Mouse (Mus musculus) liver, postnatal 0 days (tissue): Measurements from ENCODE around the gene Surf1. TPM values are rescaled to one million over a fixed set of nuclear protein-coding genes. Genes with fewer than 3 reads are reported as not detected.

ENCODE experiments used
- ATAC-seq: fragments of 200-750 bp; cut with Nextera tagmentation; 2 replicates; pipeline ENCODE4 v1.8.0; 2017; ENCODE audit warnings: mild to moderate bottlenecking, moderate library complexity
- DNase-seq: peaks from one replicate; pipeline ENCODE4 v3.0.0-alpha.2; 2016
- H3K27ac ChIP-seq: fragments of 300-500 bp; sonication (generic); 2 replicates; pipeline ENCODE4 v1.5.1; 2014; ENCODE audit warnings: antibody characterized with exemption, moderate library complexity, mild to moderate bottlenecking, low read depth
- H3K27me3 ChIP-seq: fragments of 300-500 bp; sonication (generic); 2 replicates; pipeline ENCODE4 v1.6.1; 2014; ENCODE audit warnings: low read length, control low read depth, mixed read lengths; ENCODE audit not compliant: insufficient read depth
- H3K36me3 ChIP-seq: fragments of 300-500 bp; sonication (generic); replicated peaks from 2 replicates; pipeline ENCODE4 v1.6.1; 2014; ENCODE audit warnings: mild to moderate bottlenecking, control low read depth, low read length, moderate library complexity, mixed read lengths; ENCODE audit not compliant: insufficient read depth
- H3K4me1 ChIP-seq: fragments of 300-500 bp; sonication (generic); 2 replicates; pipeline ENCODE4 v1.6.1; 2014; ENCODE audit warnings: antibody characterized with exemption, mild to moderate bottlenecking, control low read depth; ENCODE audit not compliant: insufficient read depth
- H3K4me2 ChIP-seq: fragments of 300-500 bp; sonication (generic); 2 replicates; pipeline ENCODE4 v1.6.1; 2014; ENCODE audit warnings: low read depth, mild to moderate bottlenecking, low read length, moderate library complexity, mixed read lengths
- H3K4me3 ChIP-seq: fragments of 300-500 bp; sonication (generic); 2 replicates; pipeline ENCODE4 v1.5.1; 2014; ENCODE audit warnings: low read depth, low read length
- H3K9ac ChIP-seq: fragments of 300-500 bp; sonication (generic); replicated peaks from 2 replicates; pipeline ENCODE4 v1.6.1; 2014; ENCODE audit warnings: mild to moderate bottlenecking, moderate library complexity
- H3K9me3 ChIP-seq: fragments of 300-500 bp; sonication (generic); 2 replicates; pipeline ENCODE4 v1.6.1; 2016; ENCODE audit warnings: mild to moderate bottlenecking, control low read depth, low read length, mixed read lengths
- CTCF ChIP-seq: sonication (generic); IDR thresholded peaks from 2 replicates; pipeline ENCODE4 v1.5.1; 2016; ENCODE audit warnings: antibody characterized with exemption, low read depth
- EP300 ChIP-seq: IDR thresholded peaks from 2 replicates; pipeline ENCODE4 v1.6.1; 2016; ENCODE audit warnings: antibody characterized with exemption, low read depth, mild to moderate bottlenecking
- WGBS: fragments of 180-500 bp; shearing (Covaris S2); extraction: QIAGEN DNeasy Blood & Tissue Kit; methylation state at CpG from one replicate; pipeline ENCODE4 v1.1.7; 2014; ENCODE audit not compliant: insufficient replicate concordance; 5-methylcytosine and 5-hydroxymethylcytosine counted together
- polyA plus RNA-seq: library from polyadenylated mRNA; unstranded; fragments of >200 nt; fragmentation: Nextera tagmentation; extraction: Ambion mirVana; gene quantifications from 2 replicates; pipeline ENCODE4 v1.2.1, GENCODE M21; 2015

Surf1 gene
- polyA plus RNA-seq, 1 experiment from 2014 or later: 29.8 TPM

GRCm38 (mm10) chr2:26943253-26943652 is 26.9 kb upstream of the Surf1 start:
- TF ChIP-seq CTCF (no peak), EP300 (no peak)
- WGBS: 65% methylated on average over 3 of the region's 3 CpGs
- ATAC-seq: no peak

GRCm38 (mm10) chr2:26941539-26941938 is 25.2 kb upstream of the Surf1 start:
- Histone ChIP-seq H3K36me3 (no peaks in the 10 kb centered on the region), H3K4me1 (0 out of 2 replicates have a peak, but pooled peaks cover 4% of the 10 kb centered on the region), H3K9ac (no peak overlapping the region), H3K27ac (no peak overlapping the region), H3K27me3 (no peaks in the 10 kb centered on the region), H3K4me2 (no peak overlapping the region), H3K4me3 (no peak overlapping the region), H3K9me3 (no peaks in the 10 kb centered on the region)
- WGBS: 24% methylated on average over 5 of the region's 5 CpGs
- TF ChIP-seq CTCF (peak; percentile 66), EP300 (no peak)
- ATAC-seq: peak; percentile 85
- peak; percentile 55 for DNase-seq

More at GRCm38 (mm10) chr2:26943253-26943652, 26.9 kb upstream of the Surf1 start:
- Histone ChIP-seq H3K4me1 (0 out of 2 replicates have a peak, but pooled peaks cover 4% of the 10 kb centered on the region), H3K27ac (no peak overlapping the region), H3K9ac (no peak overlapping the region), H3K27me3 (no peaks in the 10 kb centered on the region), H3K36me3 (no peaks in the 10 kb centered on the region), H3K9me3 (no peaks in the 10 kb centered on the region), H3K4me3 (no peak overlapping the region), H3K4me2 (no peak overlapping the region)
- no peak for DNase-seq

DNA sequence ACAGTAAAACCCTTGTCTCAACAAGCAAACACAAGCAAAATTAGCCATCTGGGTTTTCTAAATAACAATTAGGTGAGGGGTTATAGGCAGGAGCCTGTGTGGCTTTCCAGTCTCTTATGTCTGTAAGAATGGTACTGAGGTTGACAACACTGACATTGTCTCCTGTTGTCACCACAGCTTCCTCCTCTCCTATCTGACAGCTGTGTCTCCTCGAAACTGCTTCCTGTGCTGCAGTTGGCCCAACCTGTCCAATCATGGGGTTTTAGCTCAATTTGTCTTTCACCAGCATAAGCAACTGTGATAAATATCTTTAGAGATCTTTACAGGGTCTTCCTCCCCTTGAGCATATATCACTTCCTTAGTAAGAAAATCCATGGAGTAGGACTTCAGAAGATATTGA is 20.1 kb upstream of the Surf1 start:
- WGBS: 16% methylated on average over 1 of the region's 1 CpGs
- Histone ChIP-seq H3K4me2 (no peak overlapping the region), H3K4me3 (no peak overlapping the region), H3K27ac (no peak overlapping the region), H3K9me3 (no peaks in the 10 kb centered on the region), H3K9ac (no peak overlapping the region), H3K4me1 (peaks cover 12% of the 10 kb centered on the region), H3K36me3 (no peaks in the 10 kb centered on the region), H3K27me3 (no peaks in the 10 kb centered on the region)
- ATAC-seq: no peak
- TF ChIP-seq EP300 (no peak), CTCF (no peak)
- DNase-seq: no peak

DNA sequence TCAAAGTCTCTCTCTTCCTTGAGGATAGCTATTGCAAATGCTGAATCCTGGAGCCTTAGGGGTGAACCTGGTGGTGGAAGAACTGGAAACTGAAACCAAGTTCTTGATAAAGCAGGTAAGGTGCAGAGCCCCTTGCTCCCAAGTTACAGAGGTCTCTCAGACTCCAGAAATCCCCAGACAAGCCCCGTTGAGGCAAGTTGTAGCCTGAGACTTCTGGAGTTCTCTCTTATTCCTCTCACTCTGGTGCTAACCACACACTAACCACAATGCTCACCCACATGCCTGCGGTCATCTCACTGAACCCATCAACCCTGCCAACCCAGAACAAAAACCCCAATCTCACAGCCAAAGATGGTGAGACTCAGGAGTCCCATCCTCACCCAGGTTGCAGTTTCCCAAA is 19.0 kb upstream of the Surf1 start:
- H3K4me2 ChIP-seq: no peak overlapping the region
- no peak for TF ChIP-seq EP300
- no peak for TF ChIP-seq CTCF
- no peaks in the 10 kb centered on the region for H3K27me3 ChIP-seq
- no peak overlapping the region for H3K9ac ChIP-seq
- ATAC-seq (no peak), DNase-seq (no peak)
- H3K36me3 ChIP-seq: peaks cover 5% of the 10 kb centered on the region; the same call in 1 of the 2 replicates
- WGBS: 38% methylated on average over 2 of the region's 2 CpGs
- H3K4me1 ChIP-seq: peaks cover 21% of the 10 kb centered on the region
- H3K4me3 ChIP-seq: no peak overlapping the region
- no peaks in the 10 kb centered on the region for H3K9me3 ChIP-seq
- no peak overlapping the region for H3K27ac ChIP-seq

- DNase-seq (peak; percentile 98), ATAC-seq (peak; percentile 95)
- Histone ChIP-seq H3K9me3 (no peaks in the 10 kb centered on the region), H3K27me3 (no peaks in the 10 kb centered on the region), H3K36me3 (peaks cover 12% of the 10 kb centered on the region), H3K4me2 (peak within 1 kb of the TSS; percentile 94), H3K4me1 (peaks cover 34% of the 10 kb centered on the region), H3K27ac (peak within 1 kb of the TSS; percentile 98), H3K9ac (peak within 1 kb of the TSS; percentile 100), H3K4me3 (peak within 1 kb of the TSS; percentile 97)
- 2% methylated on average over 32 of the region's 70 CpGs for WGBS
- TF ChIP-seq EP300 (no peak), CTCF (no peak)
These were observed 17.1 kb upstream of the Surf1 start, which contains the start of the genes Surf4 and Stkld1 for GRCm38 (mm10) chr2:26933304-26934055. Surf4 (minus strand) TSS chr2:26933928. Stkld1 (plus strand) TSS chr2:26934047.

GRCm38 (mm10) chr2:26932473-26933303 is 16.4 kb upstream of the Surf1 start:
- H3K4me3 ChIP-seq: peak overlapping the region; percentile 97
- no peak for TF ChIP-seq EP300
- TF ChIP-seq CTCF: no peak
- DNase-seq (no peak), ATAC-seq (peak; percentile 38)
- 2% methylated on average over 29 of the region's 49 CpGs for WGBS
- peaks cover 16% of the 10 kb centered on the region for H3K36me3 ChIP-seq
- H3K27ac ChIP-seq: peak overlapping the region; percentile 98
- H3K9me3 ChIP-seq: no peaks in the 10 kb centered on the region
- peak overlapping the region; percentile 94 for H3K4me2 ChIP-seq
- peaks cover 37% of the 10 kb centered on the region for H3K4me1 ChIP-seq
- no peaks in the 10 kb centered on the region for H3K27me3 ChIP-seq
- H3K9ac ChIP-seq: peak overlapping the region; percentile 100
